Mouse (Mus musculus): Measurements from ENCODE around the gene Ncapg2. TPM values are rescaled to one million over a fixed set of nuclear protein-coding genes. Genes with fewer than 3 reads are reported as not detected.

The Ncapg2 gene
- 7.7 and 11.6 TPM in 2 replicates for polyA plus RNA-seq (2015; fragmentation: Nextera tagmentation; extraction: Ambion mirVana)

GRCm38 (mm10) chr12:116405045-116405835 lies at the start of gene Ncapg2:
TSS of gene Ncapg2 (plus strand) at chr12:116405402.
- 0 out of 2 replicates have a peak, but pooled peaks cover 11% of the 10 kb centered on the region for H3K36me3 ChIP-seq
- H3K9me3 ChIP-seq (replicated peaks), result 0 out of 2 replicates have a peak, but pooled peaks cover 10% of the 10 kb centered on the region
- H3K9ac ChIP-seq (replicated peaks), result peak within 1 kb of the TSS; percentile 59
- peaks cover 17% of the 10 kb centered on the region for H3K4me1 ChIP-seq
- ATAC-seq (ENCODE audit: low FRiP score), result peak; percentile 99
- no peaks in the 10 kb centered on the region for H3K27me3 ChIP-seq (replicated peaks)
- under 1% methylated on average over 72 of the region's 72 CpGs for WGBS
- H3K27ac ChIP-seq (replicated peaks), result peak within 1 kb of the TSS; percentile 64; the same call in 1 of the 2 replicates
- peak within 1 kb of the TSS; percentile 82 for H3K4me2 ChIP-seq
- H3K4me3 ChIP-seq (replicated peaks), result peak within 1 kb of the TSS; percentile 79

GRCm38 (mm10) chr12:116362091-116362490 lies 43.1 kb upstream of the Ncapg2 start:
- Histone ChIP-seq H3K4me2 (no peak overlapping the region), H3K9me3 (replicated peaks) (no peaks in the 10 kb centered on the region), H3K27ac (replicated peaks) (no peak overlapping the region), H3K4me1 (no peaks in the 10 kb centered on the region), H3K4me3 (replicated peaks) (no peak overlapping the region), H3K36me3 (peaks cover 39% of the 10 kb centered on the region), H3K9ac (replicated peaks) (no peak overlapping the region), H3K27me3 (replicated peaks) (no peaks in the 10 kb centered on the region)
- ATAC-seq (ENCODE audit: low FRiP score), result no peak

GRCm38 (mm10) chr12:116366900-116367299 lies 38.3 kb upstream of the Ncapg2 start:
- H3K27me3 ChIP-seq (replicated peaks), result no peaks in the 10 kb centered on the region
- H3K27ac ChIP-seq (replicated peaks), result no peak overlapping the region
- no peak for ATAC-seq (ENCODE audit: low FRiP score)
- 85% methylated on average over 3 of the region's 3 CpGs for WGBS
- H3K4me2 ChIP-seq, result no peak overlapping the region
- no peak overlapping the region for H3K4me3 ChIP-seq (replicated peaks)
- H3K36me3 ChIP-seq, result peaks cover 54% of the 10 kb centered on the region
- no peak overlapping the region for H3K9ac ChIP-seq (replicated peaks)
- no peaks in the 10 kb centered on the region for H3K4me1 ChIP-seq
- no peaks in the 10 kb centered on the region for H3K9me3 ChIP-seq (replicated peaks)

GRCm38 (mm10) chr12:116367346-116367745 lies 37.9 kb upstream of the Ncapg2 start:
- ATAC-seq (ENCODE audit: low FRiP score), result no peak
- H3K4me1 ChIP-seq, result no peaks in the 10 kb centered on the region
- H3K9ac ChIP-seq (replicated peaks), result no peak overlapping the region
- no peak overlapping the region for H3K4me3 ChIP-seq (replicated peaks)
- H3K27ac ChIP-seq (replicated peaks), result no peak overlapping the region
- 95% methylated on average over 2 of the region's 2 CpGs for WGBS
- H3K36me3 ChIP-seq, result peaks cover 54% of the 10 kb centered on the region
- no peaks in the 10 kb centered on the region for H3K9me3 ChIP-seq (replicated peaks)
- no peaks in the 10 kb centered on the region for H3K27me3 ChIP-seq (replicated peaks)
- H3K4me2 ChIP-seq, result no peak overlapping the region

- Histone ChIP-seq H3K27ac (replicated peaks) (no peak overlapping the region), H3K27me3 (replicated peaks) (no peaks in the 10 kb centered on the region), H3K4me3 (replicated peaks) (no peak overlapping the region), H3K4me2 (no peak overlapping the region), H3K4me1 (no peaks in the 10 kb centered on the region), H3K9me3 (replicated peaks) (no peaks in the 10 kb centered on the region), H3K36me3 (peaks cover 55% of the 10 kb centered on the region), H3K9ac (replicated peaks) (no peak overlapping the region)
- 87% methylated on average over 2 of the region's 2 CpGs for WGBS
- ATAC-seq (ENCODE audit: low FRiP score), result no peak
Observed at GRCm38 (mm10) chr12:116368857-116369256, 36.3 kb upstream of the Ncapg2 start.

GRCm38 (mm10) chr12:116383101-116383500 lies 22.1 kb upstream of the Ncapg2 start:
- no peak overlapping the region for H3K9ac ChIP-seq (replicated peaks)
- H3K27ac ChIP-seq (replicated peaks), result no peak overlapping the region
- no peak overlapping the region for H3K4me2 ChIP-seq
- H3K4me3 ChIP-seq (replicated peaks), result no peak overlapping the region
- ATAC-seq (ENCODE audit: low FRiP score), result no peak
- 84% methylated on average over 2 of the region's 2 CpGs for WGBS
- H3K9me3 ChIP-seq (replicated peaks), result no peaks in the 10 kb centered on the region
- no peaks in the 10 kb centered on the region for H3K27me3 ChIP-seq (replicated peaks)
- peaks cover 12% of the 10 kb centered on the region; the same call in 1 of the 2 replicates for H3K36me3 ChIP-seq
- H3K4me1 ChIP-seq, result no peaks in the 10 kb centered on the region

GRCm38 (mm10) chr12:116383995-116384394 lies 21.2 kb upstream of the Ncapg2 start:
- Histone ChIP-seq H3K4me3 (replicated peaks) (no peak overlapping the region), H3K4me1 (no peaks in the 10 kb centered on the region), H3K9me3 (replicated peaks) (no peaks in the 10 kb centered on the region), H3K9ac (replicated peaks) (no peak overlapping the region), H3K36me3 (peaks cover 10% of the 10 kb centered on the region; the same call in 1 of the 2 replicates), H3K4me2 (no peak overlapping the region), H3K27ac (replicated peaks) (no peak overlapping the region), H3K27me3 (replicated peaks) (no peaks in the 10 kb centered on the region)
- ATAC-seq (ENCODE audit: low FRiP score), result no peak

GRCm38 (mm10) chr12:116386802-116387201 lies 18.4 kb upstream of the Ncapg2 start:
- no peak overlapping the region for H3K4me2 ChIP-seq
- WGBS, result 85% methylated on average over 1 of the region's 1 CpGs
- no peak overlapping the region for H3K27ac ChIP-seq (replicated peaks)
- no peak for ATAC-seq (ENCODE audit: low FRiP score)
- no peaks in the 10 kb centered on the region for H3K36me3 ChIP-seq
- no peak overlapping the region for H3K4me3 ChIP-seq (replicated peaks)
- no peak overlapping the region for H3K9ac ChIP-seq (replicated peaks)
- H3K27me3 ChIP-seq (replicated peaks), result no peaks in the 10 kb centered on the region
- H3K4me1 ChIP-seq, result no peaks in the 10 kb centered on the region
- no peaks in the 10 kb centered on the region for H3K9me3 ChIP-seq (replicated peaks)

GRCm38 (mm10) chr12:116389868-116390267 lies 15.3 kb upstream of the Ncapg2 start:
- 45% methylated on average over 1 of the region's 1 CpGs for WGBS
- Histone ChIP-seq H3K27ac (replicated peaks) (no peak overlapping the region), H3K4me1 (no peaks in the 10 kb centered on the region), H3K27me3 (replicated peaks) (no peaks in the 10 kb centered on the region), H3K4me2 (no peak overlapping the region), H3K4me3 (replicated peaks) (no peak overlapping the region), H3K9me3 (replicated peaks) (no peaks in the 10 kb centered on the region), H3K36me3 (no peaks in the 10 kb centered on the region), H3K9ac (replicated peaks) (no peak overlapping the region)
- no peak for ATAC-seq (ENCODE audit: low FRiP score)

GRCm38 (mm10) chr12:116394327-116394726 lies 10.9 kb upstream of the Ncapg2 start:
- Histone ChIP-seq H3K4me2 (no peak overlapping the region), H3K9me3 (replicated peaks) (no peaks in the 10 kb centered on the region), H3K27ac (replicated peaks) (no peak overlapping the region), H3K36me3 (no peaks in the 10 kb centered on the region), H3K27me3 (replicated peaks) (no peaks in the 10 kb centered on the region), H3K4me3 (replicated peaks) (no peak overlapping the region), H3K4me1 (no peaks in the 10 kb centered on the region), H3K9ac (replicated peaks) (no peak overlapping the region)
- 80% methylated on average over 2 of the region's 2 CpGs for WGBS
- ATAC-seq (ENCODE audit: low FRiP score), result no peak

- Histone ChIP-seq H3K9ac (replicated peaks) (no peak overlapping the region), H3K9me3 (replicated peaks) (no peaks in the 10 kb centered on the region), H3K4me2 (no peak overlapping the region), H3K36me3 (no peaks in the 10 kb centered on the region), H3K27me3 (replicated peaks) (no peaks in the 10 kb centered on the region), H3K4me3 (replicated peaks) (no peak overlapping the region), H3K4me1 (no peaks in the 10 kb centered on the region), H3K27ac (replicated peaks) (no peak overlapping the region)
- WGBS, result 91% methylated on average over 2 of the region's 2 CpGs
- no peak for ATAC-seq (ENCODE audit: low FRiP score)
Observed at GRCm38 (mm10) chr12:116395312-116395711, 9.9 kb upstream of the Ncapg2 start.

- no peak for ATAC-seq (ENCODE audit: low FRiP score)
- WGBS, result 61% methylated on average over 2 of the region's 2 CpGs
- H3K9me3 ChIP-seq (replicated peaks), result 0 out of 2 replicates have a peak, but pooled peaks cover 1% of the 10 kb centered on the region
Observed at GRCm38 (mm10) chr12:116396072-116396695, 9.0 kb upstream of the Ncapg2 start.

More at GRCm38 (mm10) chr12:116396072-116396695, 9.0 kb upstream of the Ncapg2 start:
- Histone ChIP-seq H3K4me2 (no peak overlapping the region), H3K4me3 (replicated peaks) (no peak overlapping the region), H3K27ac (replicated peaks) (no peak overlapping the region), H3K36me3 (no peaks in the 10 kb centered on the region), H3K27me3 (replicated peaks) (no peaks in the 10 kb centered on the region), H3K9ac (replicated peaks) (no peak overlapping the region), H3K4me1 (no peaks in the 10 kb centered on the region)

All from neural tube, embryonic 15.5 days (tissue).